Mouse (Mus musculus): ENCODE measurements around the gene Cd99l2. TPM values are rescaled to one million over a fixed set of nuclear protein-coding genes. Genes with fewer than 3 reads are reported as not detected.
"Not testable (repeated sequence)": the region's sequence is repeated elsewhere in the genome, so short reads cannot be mapped to it uniquely, and the experiment has no call there.

The Cd99l2 gene
- polyA plus RNA-seq, 1 experiment from 2014 or later, result 32.8 TPM

DNA sequence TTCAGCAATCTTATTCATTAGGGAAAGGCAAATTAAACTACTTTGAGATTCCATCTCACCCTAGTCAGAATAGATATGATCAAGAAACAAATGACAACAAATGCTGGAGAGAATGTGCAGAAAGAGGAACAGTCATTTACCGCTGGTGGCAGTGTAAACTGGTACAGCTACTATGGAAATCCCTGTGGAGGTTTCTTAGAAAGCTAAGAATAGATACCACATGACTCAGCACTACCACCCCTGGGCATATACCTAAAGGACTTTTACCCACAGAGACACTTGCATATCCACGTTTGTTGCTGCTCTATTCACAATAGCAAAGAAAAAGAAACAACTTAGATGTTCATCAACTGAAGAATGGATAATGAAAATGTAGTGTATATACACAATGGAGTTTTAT lies 31.7 kb upstream of the Cd99l2 start:
- 49% methylated on average over 2 of the region's 2 CpGs for WGBS
- no peak overlapping the region for H3K27ac ChIP-seq (ENCODE audit: low read length)
- no peak overlapping the region for H3K4me2 ChIP-seq (ENCODE audit: low read depth, low read length)
- no peak for ATAC-seq (replicated peaks; ENCODE audit: extremely low read depth, insufficient read depth, low FRiP score)
- peaks cover 5% of the 10 kb centered on the region for H3K4me1 ChIP-seq (ENCODE audit: control insufficient read depth, insufficient read depth, low read length)
- no peak overlapping the region for H3K9ac ChIP-seq (ENCODE audit: low read length)
- H3K36me3 ChIP-seq (ENCODE audit: control insufficient read depth, insufficient read depth), result no peaks in the 10 kb centered on the region
- peaks cover 3% of the 10 kb centered on the region; the same call in 1 of the 2 replicates for H3K27me3 ChIP-seq (ENCODE audit: control insufficient read depth, insufficient read depth, low read length)
- H3K9me3 ChIP-seq (replicated peaks; ENCODE audit: control insufficient read depth, low read length), result no peaks in the 10 kb centered on the region
- H3K4me3 ChIP-seq (ENCODE audit: low read length), result no peak overlapping the region

- Histone ChIP-seq H3K4me1 (ENCODE audit: control insufficient read depth, insufficient read depth, low read length) (peaks cover 1% of the 10 kb centered on the region), H3K9ac (ENCODE audit: low read length) (no peak overlapping the region), H3K36me3 (ENCODE audit: control insufficient read depth, insufficient read depth) (no peaks in the 10 kb centered on the region), H3K27ac (ENCODE audit: low read length) (no peak overlapping the region), H3K4me2 (ENCODE audit: low read depth, low read length) (no peak overlapping the region), H3K27me3 (ENCODE audit: control insufficient read depth, insufficient read depth, low read length) (peaks cover 3% of the 10 kb centered on the region; the same call in 1 of the 2 replicates), H3K9me3 (replicated peaks; ENCODE audit: control insufficient read depth, low read length) (no peaks in the 10 kb centered on the region), H3K4me3 (ENCODE audit: low read length) (no peak overlapping the region)
- WGBS, result 79% methylated on average over 3 of the region's 3 CpGs
- ATAC-seq (replicated peaks; ENCODE audit: extremely low read depth, insufficient read depth, low FRiP score), result no peak
Measured at GRCm38 (mm10) chrX:71522889-71523288, 30.2 kb upstream of the Cd99l2 start.

DNA sequence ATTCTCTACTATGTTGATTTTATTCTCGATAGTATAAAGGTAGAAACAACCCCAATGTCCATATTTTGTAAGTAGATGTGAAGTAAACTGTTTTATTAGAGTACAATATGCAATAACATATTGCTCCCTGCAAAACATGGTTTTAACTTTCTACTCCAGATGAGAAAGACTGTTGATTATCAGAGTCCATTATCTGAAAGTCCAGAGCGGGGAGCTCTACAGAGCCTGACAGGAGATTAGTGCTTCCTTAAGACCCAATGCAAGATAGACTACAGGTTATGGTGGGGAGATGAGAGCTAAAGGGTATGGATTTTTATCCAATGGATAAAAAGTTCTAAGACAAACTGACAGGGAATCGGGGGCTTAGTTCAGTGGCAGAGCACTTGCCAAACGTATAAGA lies 26.6 kb upstream of the Cd99l2 start:
- no peaks in the 10 kb centered on the region for H3K9me3 ChIP-seq (replicated peaks; ENCODE audit: control insufficient read depth, low read length)
- no peak overlapping the region for H3K9ac ChIP-seq (ENCODE audit: low read length)
- no peaks in the 10 kb centered on the region for H3K4me1 ChIP-seq (ENCODE audit: control insufficient read depth, insufficient read depth, low read length)
- no peak overlapping the region for H3K27ac ChIP-seq (ENCODE audit: low read length)
- no peak for ATAC-seq (replicated peaks; ENCODE audit: extremely low read depth, insufficient read depth, low FRiP score)
- H3K36me3 ChIP-seq (ENCODE audit: control insufficient read depth, insufficient read depth), result no peaks in the 10 kb centered on the region
- 65% methylated on average over 4 of the region's 4 CpGs for WGBS
- H3K4me2 ChIP-seq (ENCODE audit: low read depth, low read length), result no peak overlapping the region
- no peak overlapping the region for H3K4me3 ChIP-seq (ENCODE audit: low read length)
- peaks cover 3% of the 10 kb centered on the region; the same call in 1 of the 2 replicates for H3K27me3 ChIP-seq (ENCODE audit: control insufficient read depth, insufficient read depth, low read length)

- not testable (repeated sequence) for ATAC-seq (replicated peaks; ENCODE audit: extremely low read depth, insufficient read depth, low FRiP score); H3K9me3 ChIP-seq (replicated peaks; ENCODE audit: control insufficient read depth, low read length); H3K27ac ChIP-seq (ENCODE audit: low read length); H3K4me2 ChIP-seq (ENCODE audit: low read depth, low read length); H3K9ac ChIP-seq (ENCODE audit: low read length); H3K4me3 ChIP-seq (ENCODE audit: low read length); H3K4me1 ChIP-seq (ENCODE audit: control insufficient read depth, insufficient read depth, low read length); H3K27me3 ChIP-seq (ENCODE audit: control insufficient read depth, insufficient read depth, low read length); H3K36me3 ChIP-seq (ENCODE audit: control insufficient read depth, insufficient read depth)
- WGBS, result 80% methylated on average over 4 of the region's 4 CpGs
Measured at GRCm38 (mm10) chrX:71506591-71506990, 13.9 kb upstream of the Cd99l2 start.

- H3K9me3 ChIP-seq (replicated peaks; ENCODE audit: control insufficient read depth, low read length), result no peaks in the 10 kb centered on the region
- H3K27me3 ChIP-seq (ENCODE audit: control insufficient read depth, insufficient read depth, low read length), result no peaks in the 10 kb centered on the region; the same call in 1 of the 2 replicates
- H3K4me3 ChIP-seq (ENCODE audit: low read length), result peak overlapping the region; percentile 69
- peak overlapping the region; percentile 93 for H3K27ac ChIP-seq (ENCODE audit: low read length)
- H3K9ac ChIP-seq (ENCODE audit: low read length), result peak overlapping the region; percentile 69
- peaks cover 7% of the 10 kb centered on the region; the same call in 1 of the 2 replicates for H3K4me1 ChIP-seq (ENCODE audit: control insufficient read depth, insufficient read depth, low read length)
- H3K36me3 ChIP-seq (ENCODE audit: control insufficient read depth, insufficient read depth), result no peaks in the 10 kb centered on the region
- peak; percentile 21; the same call in 1 of the 2 replicates for ATAC-seq (replicated peaks; ENCODE audit: extremely low read depth, insufficient read depth, low FRiP score)
- peak overlapping the region; percentile 71 for H3K4me2 ChIP-seq (ENCODE audit: low read depth, low read length)
- WGBS, result 11% methylated on average over 9 of the region's 9 CpGs
Measured at GRCm38 (mm10) chrX:71493279-71493656, 619 bp upstream of the Cd99l2 start.

GRCm38 (mm10) chrX:71491931-71492633 lies 567 bp downstream of the Cd99l2 start:
- Histone ChIP-seq H3K4me2 (ENCODE audit: low read depth, low read length) (peak overlapping the region; percentile 71), H3K36me3 (ENCODE audit: control insufficient read depth, insufficient read depth) (no peaks in the 10 kb centered on the region), H3K9ac (ENCODE audit: low read length) (peak overlapping the region; percentile 81), H3K27ac (ENCODE audit: low read length) (peak overlapping the region; percentile 93), H3K9me3 (replicated peaks; ENCODE audit: control insufficient read depth, low read length) (no peaks in the 10 kb centered on the region), H3K27me3 (ENCODE audit: control insufficient read depth, insufficient read depth, low read length) (no peaks in the 10 kb centered on the region), H3K4me3 (ENCODE audit: low read length) (peak overlapping the region; percentile 69), H3K4me1 (ENCODE audit: control insufficient read depth, insufficient read depth, low read length) (peaks cover 7% of the 10 kb centered on the region; the same call in 1 of the 2 replicates)
- ATAC-seq (replicated peaks; ENCODE audit: extremely low read depth, insufficient read depth, low FRiP score), result peak; percentile 78
- 20% methylated on average over 16 of the region's 17 CpGs for WGBS

- Histone ChIP-seq H3K36me3 (ENCODE audit: control insufficient read depth, insufficient read depth) (no peaks in the 10 kb centered on the region), H3K27me3 (ENCODE audit: control insufficient read depth, insufficient read depth, low read length) (no peaks in the 10 kb centered on the region), H3K27ac (ENCODE audit: low read length) (no peak overlapping the region), H3K4me2 (ENCODE audit: low read depth, low read length) (no peak overlapping the region), H3K4me1 (ENCODE audit: control insufficient read depth, insufficient read depth, low read length) (peaks cover 7% of the 10 kb centered on the region; the same call in 1 of the 2 replicates), H3K4me3 (ENCODE audit: low read length) (no peak overlapping the region), H3K9ac (ENCODE audit: low read length) (no peak overlapping the region), H3K9me3 (replicated peaks; ENCODE audit: control insufficient read depth, low read length) (no peaks in the 10 kb centered on the region)
- ATAC-seq (replicated peaks; ENCODE audit: extremely low read depth, insufficient read depth, low FRiP score), result no peak
- WGBS, result 60% methylated on average over 1 of the region's 1 CpGs
Measured at GRCm38 (mm10) chrX:71489353-71489752, 3.3 kb downstream of the Cd99l2 start.

GRCm38 (mm10) chrX:71482244-71482643 lies 10.4 kb downstream of the Cd99l2 start:
- Histone ChIP-seq H3K9ac (ENCODE audit: low read length) (no peak overlapping the region), H3K36me3 (ENCODE audit: control insufficient read depth, insufficient read depth) (no peaks in the 10 kb centered on the region), H3K4me2 (ENCODE audit: low read depth, low read length) (no peak overlapping the region), H3K4me3 (ENCODE audit: low read length) (no peak overlapping the region), H3K9me3 (replicated peaks; ENCODE audit: control insufficient read depth, low read length) (no peaks in the 10 kb centered on the region), H3K4me1 (ENCODE audit: control insufficient read depth, insufficient read depth, low read length) (no peaks in the 10 kb centered on the region), H3K27me3 (ENCODE audit: control insufficient read depth, insufficient read depth, low read length) (no peaks in the 10 kb centered on the region), H3K27ac (ENCODE audit: low read length) (no peak overlapping the region)
- 74% methylated on average over 2 of the region's 2 CpGs for WGBS
- no peak for ATAC-seq (replicated peaks; ENCODE audit: extremely low read depth, insufficient read depth, low FRiP score)

- Histone ChIP-seq H3K27me3 (ENCODE audit: control insufficient read depth, insufficient read depth, low read length) (no peaks in the 10 kb centered on the region), H3K4me1 (ENCODE audit: control insufficient read depth, insufficient read depth, low read length) (no peaks in the 10 kb centered on the region), H3K36me3 (ENCODE audit: control insufficient read depth, insufficient read depth) (no peaks in the 10 kb centered on the region), H3K9me3 (replicated peaks; ENCODE audit: control insufficient read depth, low read length) (no peaks in the 10 kb centered on the region), H3K4me2 (ENCODE audit: low read depth, low read length) (no peak overlapping the region), H3K9ac (ENCODE audit: low read length) (no peak overlapping the region), H3K4me3 (ENCODE audit: low read length) (no peak overlapping the region), H3K27ac (ENCODE audit: low read length) (no peak overlapping the region)
- WGBS, result 60% methylated on average over 3 of the region's 3 CpGs
- no peak for ATAC-seq (replicated peaks; ENCODE audit: extremely low read depth, insufficient read depth, low FRiP score)
Measured at GRCm38 (mm10) chrX:71475992-71476391, 16.7 kb downstream of the Cd99l2 start.
